Mouse (Mus musculus) heart, postnatal 4 days (tissue): ENCODE measurements around the gene Tmem104. TPM values are rescaled to one million over a fixed set of nuclear protein-coding genes. Genes with fewer than 3 reads are reported as not detected.

Experiments
- DNase-seq: peaks from one replicate; pipeline ENCODE4 v3.0.0; 2021
- microRNA-seq, 2 experiments: library from miRNA; unstranded; fragments of <30 nt; microRNA quantifications; one replicate each; pipeline ENCODE4 v1.2.0; 2021 to 2022
- total RNA-seq, 2 experiments: library from RNA; stranded (reverse); gene quantifications; 2 replicates each; pipeline ENCODE4 v1.2.3; 2021

Gene Tmem104
- total RNA-seq, 2 experiments from 2014 or later, result 5.2 to 9.3 TPM

DNA sequence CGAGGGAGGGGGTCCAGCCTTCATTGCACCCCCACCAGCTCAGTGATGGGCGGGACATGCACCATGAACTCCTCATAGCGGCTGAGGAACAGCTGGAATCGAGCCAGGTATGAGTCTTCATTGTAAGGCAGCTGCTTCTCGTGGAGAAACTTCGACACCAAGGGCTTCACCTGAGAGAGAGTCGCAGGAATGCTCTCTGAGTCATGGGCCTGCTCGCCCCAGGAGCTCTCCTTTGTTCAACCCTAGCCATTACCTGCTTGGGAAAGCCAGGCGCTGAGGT, 96.1 kb downstream of the Tmem104 start:
- no peak for DNase-seq

DNA sequence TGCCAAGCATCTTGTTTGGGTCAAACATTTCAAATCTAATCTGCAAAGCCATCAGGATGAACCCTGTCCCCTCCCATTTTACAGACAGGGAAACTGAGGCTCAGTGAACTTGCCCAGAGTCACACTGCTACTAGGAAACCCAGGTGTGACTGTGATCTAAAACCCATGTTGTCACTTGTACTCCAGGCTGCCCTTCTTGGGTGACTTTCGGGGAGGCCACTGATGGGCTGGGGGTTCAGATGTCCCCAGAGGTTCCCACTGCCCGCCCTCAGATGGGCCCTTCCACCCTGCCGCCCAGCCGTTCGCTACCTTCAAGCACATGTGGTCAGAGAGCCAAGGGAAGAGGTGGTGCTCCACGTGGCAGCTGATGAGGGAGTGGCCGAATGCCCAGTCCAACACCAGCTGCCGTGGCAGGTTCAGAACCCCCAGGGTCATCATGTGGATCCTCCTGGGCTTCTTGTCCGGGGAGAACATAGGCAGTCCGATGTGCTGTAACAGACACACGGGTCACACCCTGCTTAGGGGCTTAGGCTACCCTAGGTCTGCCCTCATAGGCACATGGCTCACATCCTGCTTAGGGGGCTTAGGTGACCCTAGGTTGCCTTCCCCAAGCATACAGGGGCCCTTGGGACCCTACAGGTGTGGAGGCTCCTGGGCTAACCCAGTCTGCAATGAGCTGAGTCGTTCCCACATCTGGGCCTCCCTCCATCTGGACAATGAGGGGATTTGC, 96.8 kb downstream of the Tmem104 start:
- no peak for DNase-seq

DNA sequence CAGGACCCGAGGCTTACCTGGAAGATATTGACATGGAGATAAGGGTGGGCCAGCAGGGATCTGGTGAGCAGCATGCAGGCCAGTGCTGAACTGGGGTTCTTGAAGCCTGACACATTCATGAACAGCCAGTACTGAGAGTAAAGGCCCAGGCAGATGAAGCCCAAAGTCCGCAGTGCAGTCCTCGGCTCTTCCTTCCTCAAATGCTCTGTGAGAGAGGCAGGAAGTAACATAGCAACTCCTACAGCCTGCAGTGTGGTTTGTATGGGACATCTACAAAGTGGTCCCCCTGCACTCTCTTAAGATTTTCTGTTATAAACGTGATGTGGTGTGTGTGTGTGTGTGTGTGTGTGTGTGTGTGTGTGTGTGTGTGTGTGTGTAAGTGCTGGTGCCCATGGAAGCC, 98.0 kb downstream of the Tmem104 start:
- no peak for DNase-seq

DNA sequence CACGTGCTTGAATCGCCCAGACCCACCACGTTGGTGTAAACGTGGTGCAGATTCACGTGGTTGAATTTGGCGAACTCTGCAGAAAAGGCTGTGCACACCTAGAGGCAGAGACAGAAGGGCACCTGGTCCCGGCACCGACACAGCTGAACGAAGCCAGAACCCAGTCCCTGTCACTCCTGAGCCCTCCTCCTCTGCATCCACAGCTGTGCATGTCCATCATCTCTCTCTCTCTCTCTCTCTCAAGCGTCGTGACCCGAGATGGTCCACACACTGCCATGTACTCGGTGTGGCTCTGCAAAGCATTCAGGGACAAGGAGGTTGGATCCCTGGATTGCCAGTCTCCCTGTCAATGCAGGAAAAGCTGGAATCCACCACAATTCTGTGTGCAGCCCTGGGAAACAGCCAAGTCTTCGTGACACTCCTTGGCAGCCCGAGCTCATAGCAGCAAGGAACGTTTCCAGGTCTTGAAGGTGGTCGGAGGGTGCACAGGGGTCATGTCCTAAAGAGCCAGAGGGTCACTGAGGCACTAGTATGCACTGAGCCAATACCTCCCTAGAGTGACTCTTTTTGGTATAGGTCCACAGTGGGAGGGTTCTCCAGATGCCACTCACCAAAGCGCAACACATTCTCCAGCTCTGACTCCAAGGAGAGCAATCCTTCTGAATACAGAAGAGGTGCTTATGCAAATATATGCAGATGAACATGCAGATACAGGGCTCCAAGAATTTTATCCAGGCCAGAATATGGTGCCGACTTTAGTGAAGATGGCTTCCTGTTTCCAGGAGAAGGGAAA, 99.1 kb downstream of the Tmem104 start:
- DNase-seq, result no peak

DNA sequence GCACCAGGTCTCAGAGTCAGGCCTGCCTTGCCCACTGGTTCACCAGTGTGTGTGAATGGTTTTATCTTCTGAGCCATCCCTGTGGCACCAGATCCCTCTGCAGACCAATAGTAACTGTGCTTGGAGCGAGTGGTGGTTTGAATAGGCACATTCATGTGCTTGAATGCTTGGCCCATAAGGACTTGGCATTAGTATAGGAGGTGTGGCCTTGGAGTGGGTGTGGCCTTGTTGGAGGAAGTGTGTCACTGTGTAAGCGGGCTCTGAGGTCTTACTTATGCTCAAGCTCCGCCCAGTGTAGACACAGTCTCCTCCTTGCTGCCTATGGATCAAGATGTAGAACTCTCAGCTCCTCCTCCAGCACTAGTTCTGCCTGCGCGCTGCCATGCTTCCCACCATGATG, 100.1 kb downstream of the Tmem104 start:
- no peak for DNase-seq

DNA sequence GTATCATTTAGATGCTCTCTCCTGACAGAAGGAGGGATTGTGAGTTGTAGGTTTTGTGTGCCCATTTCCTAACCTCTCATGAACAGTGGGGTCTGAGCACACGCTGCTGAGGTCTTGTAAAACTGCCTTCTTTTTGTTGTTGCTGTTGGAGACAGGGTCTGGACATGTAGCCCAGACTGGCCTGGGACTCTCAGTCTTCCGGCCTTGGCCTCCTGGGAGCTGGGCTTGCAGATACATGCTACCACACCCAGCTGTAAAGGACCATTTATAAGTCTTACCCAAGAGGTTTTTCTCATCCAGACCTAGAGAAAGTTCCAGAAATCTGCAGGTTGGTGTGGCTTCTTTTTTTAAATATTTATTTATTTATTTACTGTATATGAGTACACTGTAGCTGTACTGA, 101.0 kb downstream of the Tmem104 start:
- no peak for DNase-seq

DNA sequence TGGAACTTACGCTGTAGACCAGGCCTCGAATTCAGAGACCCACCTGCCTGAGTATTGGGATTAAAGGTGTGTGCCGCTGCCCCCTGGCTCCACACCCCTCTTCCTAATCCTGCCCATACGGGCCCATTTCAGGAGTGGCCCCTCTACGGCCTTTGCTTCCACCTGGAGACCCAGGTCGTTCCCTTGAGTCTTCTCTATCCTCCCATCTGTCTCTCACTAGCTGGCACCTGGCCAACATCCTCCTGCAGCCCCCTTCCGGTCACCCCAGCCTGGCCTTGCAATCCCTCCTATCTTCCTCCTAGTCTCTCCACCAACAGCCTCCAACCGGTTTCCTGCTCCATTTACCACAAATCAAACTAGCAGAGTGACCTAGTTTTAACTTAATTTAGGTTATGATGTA, 102.6 kb downstream of the Tmem104 start:
- no peak for DNase-seq

DNA sequence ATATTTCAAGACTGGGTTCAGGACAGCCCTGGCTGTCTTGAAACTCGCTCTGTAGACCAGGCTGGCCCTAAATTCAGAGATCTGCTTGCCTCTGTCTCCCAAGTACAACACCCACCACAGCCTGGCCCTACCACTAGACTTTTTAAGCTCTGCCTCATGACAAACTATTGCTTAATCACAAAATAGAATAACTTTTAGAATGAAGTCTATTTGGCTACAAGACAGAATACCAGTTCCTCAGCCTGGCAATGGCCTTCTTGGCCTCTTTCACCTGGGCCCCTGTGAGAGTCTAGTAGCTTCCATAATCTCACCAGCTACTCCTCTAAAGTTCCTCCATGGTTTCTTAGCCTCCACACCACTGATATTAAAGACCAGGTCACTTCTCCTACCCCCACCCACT, 103.0 kb downstream of the Tmem104 start:
- DNase-seq, result no peak

DNA sequence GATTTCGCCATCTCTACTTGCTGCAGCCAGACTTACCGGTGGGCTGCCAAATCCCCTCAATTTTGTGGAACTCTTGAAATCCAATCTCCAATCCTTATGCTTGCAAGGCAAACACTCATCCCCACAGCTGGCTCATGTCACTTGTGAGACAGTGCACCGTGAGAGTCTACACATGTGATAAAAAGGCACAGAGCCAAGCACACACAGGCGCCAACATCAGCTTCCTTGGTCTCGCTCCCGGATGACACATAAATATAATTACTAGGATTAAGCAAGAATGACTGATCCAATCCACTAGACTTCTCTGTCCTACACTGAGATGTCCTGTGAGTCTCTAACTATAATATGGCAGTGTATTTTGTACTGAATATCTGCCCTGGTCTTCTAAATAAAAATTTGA, 103.6 kb downstream of the Tmem104 start:
- DNase-seq, result peak; percentile 83

DNA sequence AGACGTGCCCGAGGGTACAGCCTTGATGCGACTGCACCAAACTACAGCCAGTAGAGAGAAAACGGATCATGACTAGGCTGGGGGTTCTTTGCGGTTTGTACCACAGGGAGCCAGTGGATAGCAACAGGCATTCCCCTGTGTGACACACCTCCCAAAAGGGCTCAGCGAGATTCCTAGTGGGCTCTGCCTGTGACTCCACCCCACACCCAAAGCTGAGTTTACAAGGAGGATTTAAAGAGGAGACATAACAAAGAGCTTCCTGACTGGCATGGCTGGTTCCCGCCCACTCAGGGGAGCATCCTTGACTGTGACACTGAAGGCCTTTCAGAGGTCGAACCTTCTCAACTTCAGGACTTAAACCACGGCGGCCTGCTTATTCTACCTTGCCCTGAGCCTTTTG, 104.2 kb downstream of the Tmem104 start:
- DNase-seq, result no peak

DNA sequence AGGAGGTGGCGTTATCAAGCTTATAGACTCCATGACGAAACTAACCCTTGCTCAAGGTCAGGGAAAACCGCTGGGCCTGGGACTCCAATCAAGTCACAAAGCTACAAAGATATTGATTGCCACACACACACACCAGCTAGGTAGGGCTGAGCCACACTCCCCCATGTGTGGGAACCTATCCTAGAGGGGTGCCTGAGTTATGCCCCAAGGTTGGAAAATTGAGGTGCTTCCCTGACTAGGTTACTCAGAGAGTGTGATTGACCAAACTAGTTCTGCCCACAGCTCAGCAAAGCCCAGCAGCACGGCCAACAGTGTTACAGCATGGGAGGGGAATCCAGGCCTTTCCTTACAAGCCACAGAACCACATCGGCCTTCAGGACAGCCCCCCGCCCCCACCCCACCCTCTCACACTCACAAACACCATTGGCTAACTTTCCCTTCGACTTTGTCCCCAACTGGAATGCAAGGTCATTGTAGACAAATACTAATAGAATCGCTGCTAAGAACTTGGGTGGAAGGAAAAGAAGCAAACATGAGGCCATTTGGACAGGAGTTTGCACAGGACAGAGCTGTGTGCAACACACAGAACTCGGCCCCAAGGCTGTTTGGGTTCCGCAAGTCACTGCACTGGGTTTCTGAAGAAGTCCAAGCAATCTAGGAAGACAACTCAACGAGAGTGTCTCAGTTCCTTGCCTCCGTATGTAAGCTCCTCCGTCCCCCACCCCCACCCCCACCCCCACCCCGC, 105.5 kb downstream of the Tmem104 start:
- DNase-seq, result no peak

DNA sequence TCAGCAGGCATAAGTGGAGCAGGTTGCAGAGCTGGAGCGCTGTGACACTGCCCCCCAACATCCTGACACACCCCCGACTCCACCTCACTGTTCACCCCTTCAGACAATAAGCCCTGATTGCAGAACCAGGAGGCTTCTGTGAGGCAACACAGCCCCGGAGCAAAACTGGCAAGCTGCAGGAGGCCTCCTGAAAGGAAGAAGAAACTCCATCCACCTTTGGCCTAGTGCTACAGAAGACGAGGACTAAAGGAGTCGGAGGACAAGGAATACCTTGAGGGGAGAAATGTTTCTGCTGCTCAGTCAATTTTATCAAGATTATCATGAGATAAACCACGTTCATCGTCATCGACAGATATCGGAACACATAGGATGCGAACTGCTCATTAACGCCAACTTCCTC, 108.7 kb downstream of the Tmem104 start:
- no peak for DNase-seq

Small RNA genes lying within 50 kb of the gene (microRNA-seq; reads per million reads assigned to microRNA genes)
- gene Gm25837, result 0 reads per million in 2 experiments

Other genes starting within 250 kb of the Tmem104 start
- not detected for gene Cd300c, start 218.3 kb upstream of the Tmem104 start, total RNA-seq
- gene Cd300ld, start 197.6 kb upstream of the Tmem104 start, total RNA-seq, result under 1 TPM; 0.29 to 0.41 TPM
- gene Cd300c2, start 185.6 kb upstream of the Tmem104 start, total RNA-seq, result 1 to 10 TPM in 1 of 2 experiments, under 1 TPM in 1; 0.97 to 1.1 TPM
- gene Cd300ld2, start 171.3 kb upstream of the Tmem104 start, total RNA-seq, result not detected
- gene Cd300ld4, start 160.5 kb upstream of the Tmem104 start, total RNA-seq, result not detected
- gene Cd300ld5, start 149.7 kb upstream of the Tmem104 start, total RNA-seq, result under 1 TPM in 1 of 2 experiments, not detected in 1; 0.79 TPM
- 1 to 10 TPM; 1.6 to 2.2 TPM for gene Cd300ld3, start 139.1 kb upstream of the Tmem104 start, total RNA-seq
- under 1 TPM in 1 of 2 experiments, not detected in 1; 0.11 TPM for gene Cd300e, start 125.3 kb upstream of the Tmem104 start, total RNA-seq
- 1 to 10 TPM; 1.0 to 1.1 TPM for gene Rab37, start 96.1 kb upstream of the Tmem104 start, total RNA-seq
- under 1 TPM; 0.31 to 0.52 TPM for gene Cd300lf, start 53.5 kb upstream of the Tmem104 start, total RNA-seq
- gene Slc9a3r1, start 24.1 kb upstream of the Tmem104 start, total RNA-seq, result 10 to 100 TPM; 13.9 to 15.3 TPM
- gene Nat9, start 372 bp downstream of the Tmem104 start, total RNA-seq, result 10 to 100 TPM; 11.9 to 12.0 TPM
- gene Grin2c, start 79.8 kb downstream of the Tmem104 start, total RNA-seq, result under 1 TPM; 0.12 to 0.18 TPM
- gene Fdxr, start 89.6 kb downstream of the Tmem104 start, total RNA-seq, result 1 to 10 TPM; 7.5 to 9.5 TPM
- 1 to 10 TPM in 1 of 2 experiments, under 1 TPM in 1; 0.86 to 1.4 TPM for gene Fads6, start 110.2 kb downstream of the Tmem104 start, total RNA-seq
- gene Otop2, start 119.7 kb downstream of the Tmem104 start, total RNA-seq, result not detected
- under 1 TPM; 0.09 to 0.12 TPM for gene Ush1g, start 134.6 kb downstream of the Tmem104 start, total RNA-seq
- gene Otop3, start 147.2 kb downstream of the Tmem104 start, total RNA-seq, result not detected
- 1 to 10 TPM; 5.9 to 8.5 TPM for gene Hid1, start 180.3 kb downstream of the Tmem104 start, total RNA-seq
- 10 to 100 TPM; 18.8 to 20.3 TPM for gene Cdr2l, start 194.4 kb downstream of the Tmem104 start, total RNA-seq
- gene Mrpl58, start 216.3 kb downstream of the Tmem104 start, total RNA-seq, result 100 to 1,000 TPM; 153 to 156 TPM
- gene Atp5h, start 232.5 kb downstream of the Tmem104 start, total RNA-seq, result 1,000 to 10,000 TPM; 1,670 to 1,720 TPM
- gene Kctd2, start 232.6 kb downstream of the Tmem104 start, total RNA-seq, result 10 to 100 TPM; 22.8 to 27.3 TPM